Mouse (Mus musculus): Measurements from ENCODE around the gene Kmt2d.

The Kmt2d gene

DNA sequence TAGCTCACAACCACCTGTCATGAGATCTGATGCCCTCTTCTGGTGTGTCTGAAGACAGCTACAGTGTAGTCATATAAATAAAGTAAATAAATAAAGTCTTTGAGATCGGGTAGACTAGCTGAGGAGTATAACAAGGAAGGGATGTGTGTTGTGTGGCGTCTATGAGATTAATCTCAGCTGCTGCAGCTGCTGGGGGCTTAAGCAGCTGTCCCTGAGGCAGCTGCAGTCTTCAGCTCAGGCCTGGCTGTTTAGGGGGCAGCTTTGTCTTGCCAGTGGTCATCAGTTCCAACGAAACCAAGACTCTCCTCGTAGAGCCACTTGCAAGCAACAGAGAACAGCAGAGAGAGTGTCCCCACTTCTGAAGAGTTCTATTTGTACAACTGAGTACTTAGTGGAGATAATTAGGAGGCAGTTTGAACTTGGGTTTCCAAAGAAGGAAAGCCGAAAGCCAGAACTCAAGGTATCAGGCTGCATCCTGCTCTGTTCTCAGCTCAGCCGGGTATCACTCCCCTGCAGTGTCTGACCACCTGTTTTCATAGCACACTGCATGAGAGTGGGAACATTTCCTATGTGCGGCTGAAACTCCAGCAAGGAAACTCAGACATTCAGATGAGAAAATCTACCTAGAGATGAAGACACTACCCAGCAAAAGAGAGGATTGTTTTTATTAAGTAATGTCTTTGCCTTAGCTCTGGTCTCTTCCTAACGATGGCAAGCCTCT lies 15.8 kb upstream of the Kmt2d start:
- DNase-seq (ENCODE audit: low spot score): no peak

DNA sequence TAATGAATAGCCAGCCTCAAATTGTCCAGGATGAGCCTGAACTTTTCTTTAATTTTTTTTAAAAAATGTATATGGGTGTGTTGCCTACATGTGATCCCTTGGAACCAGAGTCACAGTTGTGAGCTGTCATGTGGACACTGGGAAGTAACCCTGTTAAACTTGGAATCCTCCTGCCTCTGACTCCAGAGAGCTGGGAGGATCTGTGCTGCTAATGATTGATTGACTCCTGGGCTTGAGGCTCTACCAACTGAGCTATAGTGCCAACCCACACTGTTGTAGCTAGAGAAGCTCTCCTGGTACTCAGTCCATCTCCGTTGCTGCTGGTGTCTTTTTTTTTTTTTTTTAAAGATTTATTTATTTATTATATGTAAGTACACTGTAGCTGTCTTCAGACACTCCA lies 13.1 kb upstream of the Kmt2d start:
- DNase-seq (ENCODE audit: low spot score): no peak

DNA sequence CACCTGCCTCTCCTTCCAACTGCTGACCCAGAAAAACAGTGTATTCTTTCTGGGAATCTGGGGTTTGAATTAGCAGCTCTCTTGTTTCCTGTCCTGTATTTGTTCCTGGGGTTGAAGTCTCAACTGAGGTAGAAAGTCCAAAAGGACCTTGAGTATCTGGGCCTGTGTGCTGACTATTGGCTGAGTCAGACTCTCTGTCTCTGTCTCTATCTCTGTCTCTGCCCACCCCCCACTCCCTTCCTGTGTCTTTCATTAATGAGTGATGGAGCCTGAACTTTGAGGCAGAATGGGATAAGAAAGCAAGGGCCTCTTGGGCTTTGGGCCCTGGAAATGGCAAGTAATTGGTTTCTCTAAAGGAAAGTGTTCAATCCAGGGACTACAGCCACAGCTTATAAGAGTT lies 12.7 kb upstream of the Kmt2d start:
- no peak for DNase-seq (ENCODE audit: low spot score)

DNA sequence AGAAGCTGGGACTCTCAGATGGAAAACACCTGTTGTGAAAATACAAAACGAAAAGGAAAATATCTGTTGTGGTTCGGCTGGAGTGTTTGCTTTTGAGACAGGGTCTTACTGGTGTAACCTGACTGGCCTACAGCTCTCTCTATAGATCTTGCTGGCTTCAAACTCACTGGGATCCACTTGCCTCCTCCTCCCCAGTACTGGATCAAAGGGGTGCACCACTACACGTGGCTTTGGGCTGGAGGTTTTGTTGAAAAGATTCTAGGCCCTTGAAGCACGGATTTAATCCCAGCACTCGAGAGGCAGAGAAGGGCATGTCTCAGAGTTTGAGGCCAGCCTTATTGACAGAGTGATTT lies 10.6 kb upstream of the Kmt2d start:
- no peak for DNase-seq (ENCODE audit: low spot score)

DNA sequence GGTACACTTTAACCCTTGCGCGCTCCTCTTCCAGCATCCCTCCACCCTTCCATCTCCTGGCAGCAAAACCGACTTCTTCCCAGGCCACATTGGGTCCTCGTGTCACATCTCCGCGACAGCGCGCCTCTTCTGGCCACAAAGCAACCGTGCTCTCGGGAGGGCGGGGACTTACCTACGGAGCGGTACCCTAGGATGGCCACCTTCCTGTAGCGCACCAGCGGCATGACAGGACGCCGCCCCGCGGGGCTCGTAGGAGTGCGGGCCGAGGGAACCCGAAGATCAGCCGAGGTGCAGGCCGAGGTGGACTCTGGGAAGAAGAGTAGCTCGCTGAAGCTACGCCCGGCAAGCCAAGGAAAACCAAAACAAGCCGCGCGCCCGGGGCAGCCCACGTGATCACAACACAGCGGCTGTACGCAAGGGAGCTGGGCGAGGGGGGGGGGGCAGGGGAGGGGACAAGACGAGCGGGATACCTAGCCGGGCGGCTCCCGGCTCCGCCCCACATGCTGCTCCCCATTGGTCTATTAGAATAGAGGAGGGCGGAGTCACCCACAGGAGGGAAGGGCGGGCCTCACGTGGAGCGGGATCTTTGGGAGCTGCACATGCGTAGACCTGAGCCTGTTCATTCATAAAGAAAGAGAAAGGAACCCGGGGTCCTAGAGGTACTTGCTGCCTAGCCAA lies 10.1 kb upstream of the Kmt2d start:
- peak; percentile 81 for DNase-seq (ENCODE audit: low spot score)

DNA sequence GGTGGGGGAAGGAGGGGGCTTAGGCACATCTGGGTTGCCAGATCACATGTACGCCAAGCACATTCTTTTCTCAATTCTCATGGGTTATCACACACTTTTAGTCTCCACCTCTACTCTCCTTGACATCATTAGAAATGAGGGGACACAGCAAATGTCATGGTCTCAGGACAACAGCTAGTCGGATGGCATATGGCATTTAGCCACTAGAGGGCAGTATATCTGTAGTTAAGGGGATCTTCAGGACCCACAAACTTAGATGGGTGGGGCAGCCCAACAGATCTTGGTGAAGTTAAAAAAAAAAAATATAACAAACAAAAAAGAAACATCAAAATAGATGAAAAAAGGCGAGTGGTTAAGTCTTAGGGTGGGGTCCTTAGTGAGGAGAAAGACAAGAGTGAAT lies 6.3 kb upstream of the Kmt2d start:
- peak; percentile 73 for DNase-seq (ENCODE audit: low spot score)

DNA sequence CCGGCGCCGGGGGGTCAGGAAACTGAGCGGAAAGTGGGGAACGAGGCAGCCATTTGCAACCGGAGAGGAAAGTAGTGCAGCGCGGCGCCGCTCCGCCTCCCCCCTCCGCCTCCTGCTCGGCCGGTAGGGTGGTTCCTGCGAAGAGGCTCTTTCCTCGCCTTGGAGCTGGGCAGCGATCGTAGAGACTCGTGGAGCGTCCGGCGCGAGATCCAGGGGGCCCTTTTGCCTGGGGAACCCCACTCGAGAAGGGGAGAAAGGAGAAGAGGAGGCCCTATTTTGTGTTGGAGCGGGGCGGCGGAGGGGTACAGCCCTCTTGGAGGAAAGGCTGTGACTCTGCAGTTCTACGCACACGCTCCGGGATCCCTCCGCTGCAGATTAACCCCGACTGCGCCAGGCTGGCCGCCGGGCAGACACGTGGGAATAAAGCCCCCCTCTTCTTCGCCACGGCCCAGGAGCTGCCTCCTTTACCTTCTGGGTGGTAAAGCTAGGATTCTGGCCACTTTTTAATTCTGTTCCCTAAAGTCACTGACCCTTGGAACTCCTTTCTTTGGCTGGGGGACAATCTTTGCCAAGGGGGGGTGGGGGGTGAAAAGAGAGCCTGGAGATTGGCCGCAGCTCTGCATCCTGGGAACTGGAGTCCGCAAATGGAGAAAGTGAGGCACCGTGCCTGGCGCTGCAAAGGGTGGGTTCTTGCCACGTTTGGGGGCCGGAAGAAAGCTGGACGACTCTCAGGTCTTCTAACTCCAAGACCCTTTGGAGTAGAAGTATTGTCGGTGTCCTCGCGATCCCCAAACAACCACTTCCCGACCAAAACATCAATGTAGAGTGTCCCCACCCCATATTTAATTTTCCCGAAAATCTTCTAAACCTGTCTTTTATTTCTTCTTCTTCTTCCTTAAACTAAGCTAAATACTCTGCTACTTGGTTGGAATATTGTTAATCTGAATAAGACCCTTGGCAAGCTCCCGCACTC lies 1.2 kb upstream of the Kmt2d start:
- DNase-seq (ENCODE audit: low spot score): peak; percentile 87

DNA sequence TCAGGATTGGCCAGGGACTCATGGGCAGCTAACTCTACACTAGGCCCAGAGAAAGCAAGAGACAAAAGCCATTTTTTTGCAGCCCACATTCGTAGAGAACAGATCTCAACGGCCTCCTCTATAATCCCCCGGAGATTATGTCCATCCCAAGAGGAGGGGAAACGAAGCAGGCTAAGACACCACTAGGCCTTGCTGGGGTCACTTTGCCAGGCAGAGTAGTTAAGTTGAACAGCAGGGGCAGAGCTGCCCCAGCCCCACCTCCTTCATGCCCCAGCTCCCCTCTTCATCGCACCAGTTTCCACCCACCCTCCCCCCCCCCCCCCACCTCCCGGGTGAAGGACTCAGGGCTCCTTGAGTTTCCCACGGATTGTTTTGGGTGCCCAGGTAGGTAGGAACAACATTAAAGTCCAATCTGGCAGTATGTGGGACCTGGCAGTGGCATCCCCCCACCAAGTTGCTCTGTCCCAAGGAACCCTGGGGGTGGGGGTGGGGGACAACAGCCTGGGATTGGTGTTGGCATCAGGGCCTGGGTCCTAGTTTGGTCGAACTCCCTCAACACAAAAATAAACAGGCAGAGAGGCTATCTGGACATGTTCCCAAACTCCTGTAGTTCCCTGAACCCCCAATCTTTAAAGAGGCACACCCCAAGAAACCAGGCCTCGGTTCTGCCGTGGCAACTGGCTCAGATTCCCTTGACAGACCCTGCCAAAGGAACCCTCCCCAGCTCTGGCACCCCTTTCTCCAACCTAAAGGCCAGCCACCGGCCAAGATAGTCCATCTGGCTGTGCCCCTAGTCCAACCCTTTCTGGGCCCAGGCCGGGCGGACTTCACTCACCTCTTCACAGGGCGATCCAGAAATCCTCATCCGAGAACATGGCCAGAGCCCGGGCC lies 580 bp downstream of the Kmt2d start:
- DNase-seq (ENCODE audit: low spot score): no peak

DNA sequence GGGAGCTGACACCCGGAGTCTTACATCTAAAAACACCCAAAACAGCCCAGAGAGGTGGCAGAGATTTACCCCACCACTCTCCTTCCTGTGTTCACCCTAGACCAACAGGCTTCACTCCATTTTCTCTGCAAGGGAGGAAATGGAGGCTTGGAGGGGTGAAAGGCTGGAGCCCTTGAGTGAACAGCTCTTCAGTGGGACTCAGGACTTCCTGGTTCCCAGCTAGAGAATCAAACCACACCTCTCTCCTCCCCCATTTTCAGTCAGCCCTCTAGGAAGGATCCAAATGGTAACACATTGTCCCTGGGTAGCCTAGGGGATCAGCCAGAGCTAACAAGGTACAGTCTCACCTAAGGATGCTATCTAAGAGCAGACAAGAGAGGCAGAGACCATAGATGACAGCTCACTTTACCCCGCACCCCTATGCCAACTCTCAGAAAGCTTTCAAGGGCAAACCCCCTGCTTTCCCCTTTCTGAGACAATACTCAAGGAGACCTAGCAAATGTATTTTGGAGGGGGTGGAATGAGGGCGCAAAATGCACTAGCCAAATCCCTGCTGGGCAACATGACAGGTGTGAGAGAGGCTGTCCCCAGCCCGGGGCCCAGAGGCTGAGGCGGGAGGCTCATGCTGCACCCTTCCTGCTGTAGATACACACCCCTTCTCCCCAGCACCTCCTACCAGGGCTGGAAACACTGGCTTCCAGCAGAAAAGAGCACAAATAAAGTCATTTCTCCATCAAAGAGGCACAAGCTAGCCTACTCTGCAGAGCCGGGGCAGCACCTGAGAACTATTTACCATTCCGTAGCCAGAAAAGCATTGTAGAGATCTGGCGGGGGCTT lies 1.4 kb downstream of the Kmt2d start:
- DNase-seq (ENCODE audit: low spot score): no peak

DNA sequence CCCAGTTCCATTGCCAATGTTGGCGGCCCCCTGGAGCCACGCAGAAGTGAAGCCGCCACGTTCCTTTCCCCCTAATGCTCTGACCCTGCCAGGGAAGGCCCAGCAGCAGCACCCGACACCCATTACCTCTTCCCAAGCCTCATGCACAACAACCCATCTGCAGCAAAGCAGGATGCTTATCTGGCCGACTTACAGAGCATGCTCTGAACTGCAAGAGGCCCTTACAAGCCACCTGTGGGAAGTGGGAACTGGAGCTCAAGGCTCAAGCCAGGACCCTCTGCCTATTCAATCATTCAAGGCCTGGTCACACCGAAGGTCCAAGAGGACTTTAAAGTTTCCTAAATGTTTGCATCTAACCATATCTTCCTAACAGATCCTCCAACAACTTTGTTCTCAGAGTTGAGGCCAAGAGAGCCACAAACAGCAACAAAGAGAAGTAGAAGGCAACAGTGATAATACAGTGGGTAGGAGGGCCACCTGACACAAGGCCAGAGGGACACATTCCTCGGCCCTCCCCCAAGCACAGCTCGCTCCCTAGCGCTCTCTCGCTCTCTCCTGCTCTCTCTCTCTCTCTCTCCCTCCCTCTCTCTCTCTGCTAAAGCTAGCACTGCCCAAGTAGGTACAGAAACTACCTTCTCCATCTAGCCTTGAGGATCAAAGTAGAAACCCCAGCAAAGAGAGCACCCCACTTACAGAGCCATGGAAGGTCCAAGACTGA lies 2.5 kb downstream of the Kmt2d start:
- DNase-seq (ENCODE audit: low spot score): no peak

DNA sequence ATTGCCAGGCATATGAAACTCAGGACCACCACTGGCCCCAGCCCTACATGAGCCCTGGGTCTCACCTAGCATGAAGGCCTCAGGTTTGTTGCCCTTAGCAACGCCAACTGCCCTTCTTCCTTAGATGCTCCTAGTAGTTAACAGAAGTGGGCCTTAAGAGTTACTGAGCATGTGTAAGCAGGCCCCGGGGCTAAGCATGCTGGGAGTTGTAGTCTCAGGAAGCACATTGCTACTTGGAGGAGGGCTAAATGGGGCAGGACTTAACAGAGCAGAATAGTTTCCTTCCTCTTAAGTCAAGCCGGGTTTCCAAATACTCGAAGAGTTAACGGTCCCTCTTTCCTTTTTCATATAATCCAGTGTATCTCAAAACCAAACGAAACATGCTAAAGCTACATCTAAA lies 3.7 kb downstream of the Kmt2d start:
- DNase-seq (ENCODE audit: low spot score): no peak

DNA sequence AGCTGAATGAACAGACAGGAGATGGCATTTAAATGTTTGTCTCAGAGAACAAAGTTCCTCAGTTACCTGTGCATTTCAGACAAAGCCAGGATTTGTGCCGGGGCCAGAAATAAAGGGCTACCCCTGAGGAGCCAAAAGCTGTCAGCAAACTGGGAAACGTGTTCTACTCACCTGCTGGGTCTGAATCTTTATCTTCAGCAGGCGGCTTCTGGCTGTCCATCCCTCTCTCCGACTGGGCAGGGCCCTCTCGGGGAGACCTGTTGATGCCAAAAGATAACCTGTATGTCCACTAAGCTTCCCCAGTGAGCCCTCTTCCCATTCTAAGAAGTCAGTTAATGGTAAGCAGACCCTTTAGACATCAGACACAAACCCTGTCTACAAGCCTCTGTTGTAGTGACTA lies 4.5 kb downstream of the Kmt2d start:
- DNase-seq (ENCODE audit: low spot score): no peak

DNA sequence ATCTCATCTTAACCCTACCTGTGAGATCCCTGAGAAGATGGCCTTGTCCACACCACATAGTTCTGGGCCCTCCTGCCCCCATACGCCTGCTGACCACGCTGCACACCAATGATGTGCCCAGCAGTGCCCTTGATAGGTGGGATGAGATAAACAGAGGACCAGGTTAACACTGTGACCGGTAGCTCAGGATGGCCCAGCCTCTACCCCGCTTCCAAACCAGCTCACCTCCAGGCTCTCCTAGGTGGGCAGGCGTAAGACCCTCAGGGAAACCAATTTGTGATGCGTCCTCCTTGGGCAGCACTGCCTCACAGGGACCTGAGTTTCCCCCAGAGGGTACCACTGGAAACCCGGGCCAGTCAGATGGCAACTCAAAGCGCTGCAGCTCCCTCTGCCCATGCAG lies 5.2 kb downstream of the Kmt2d start:
- DNase-seq (ENCODE audit: low spot score): no peak

DNA sequence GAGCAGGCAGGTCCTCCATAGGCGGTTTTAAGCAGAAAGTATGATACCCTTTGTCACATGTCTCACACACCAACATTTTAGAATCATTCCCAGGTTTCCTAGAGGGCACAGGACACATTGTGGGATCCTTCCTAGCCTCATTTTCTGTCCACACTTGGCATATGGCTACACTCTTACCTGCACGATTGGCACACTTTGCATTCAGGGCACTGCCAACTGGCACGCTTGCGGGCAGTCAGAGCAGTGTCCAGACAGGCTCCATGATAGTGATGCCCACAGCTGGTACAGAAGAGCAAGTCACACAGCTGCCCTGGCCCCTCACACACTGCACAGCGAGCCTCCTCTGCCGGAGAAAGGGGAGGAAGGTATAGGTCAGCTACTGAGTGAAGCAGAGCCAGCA lies 6.1 kb downstream of the Kmt2d start:
- no peak for DNase-seq (ENCODE audit: low spot score)

DNA sequence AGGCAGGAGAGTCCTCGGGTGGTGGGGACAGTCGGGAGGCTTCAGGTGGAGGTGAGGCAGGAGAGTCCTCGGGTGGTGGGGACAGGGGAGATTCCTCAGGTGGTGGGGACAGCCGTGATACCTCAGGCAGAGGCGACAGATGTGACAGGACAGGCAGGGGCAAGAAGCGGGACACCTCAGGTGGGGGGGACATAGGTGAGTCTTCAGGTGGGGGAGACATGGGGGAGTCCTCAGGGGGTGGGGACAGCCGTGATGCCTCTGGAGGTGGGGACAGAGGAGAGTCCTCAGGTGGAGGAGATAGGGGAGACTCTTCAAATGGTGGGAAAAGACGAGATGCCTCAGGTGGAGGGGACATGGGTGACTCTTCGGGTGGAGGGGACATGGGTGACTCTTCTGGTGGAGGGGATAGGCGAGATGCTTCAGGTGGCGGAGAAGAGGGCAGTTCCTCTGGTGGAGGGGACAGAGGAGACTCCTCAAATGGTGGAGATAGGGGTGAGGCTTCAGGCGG lies 7.5 kb downstream of the Kmt2d start:
- DNase-seq (ENCODE audit: low spot score): no peak

DNA sequence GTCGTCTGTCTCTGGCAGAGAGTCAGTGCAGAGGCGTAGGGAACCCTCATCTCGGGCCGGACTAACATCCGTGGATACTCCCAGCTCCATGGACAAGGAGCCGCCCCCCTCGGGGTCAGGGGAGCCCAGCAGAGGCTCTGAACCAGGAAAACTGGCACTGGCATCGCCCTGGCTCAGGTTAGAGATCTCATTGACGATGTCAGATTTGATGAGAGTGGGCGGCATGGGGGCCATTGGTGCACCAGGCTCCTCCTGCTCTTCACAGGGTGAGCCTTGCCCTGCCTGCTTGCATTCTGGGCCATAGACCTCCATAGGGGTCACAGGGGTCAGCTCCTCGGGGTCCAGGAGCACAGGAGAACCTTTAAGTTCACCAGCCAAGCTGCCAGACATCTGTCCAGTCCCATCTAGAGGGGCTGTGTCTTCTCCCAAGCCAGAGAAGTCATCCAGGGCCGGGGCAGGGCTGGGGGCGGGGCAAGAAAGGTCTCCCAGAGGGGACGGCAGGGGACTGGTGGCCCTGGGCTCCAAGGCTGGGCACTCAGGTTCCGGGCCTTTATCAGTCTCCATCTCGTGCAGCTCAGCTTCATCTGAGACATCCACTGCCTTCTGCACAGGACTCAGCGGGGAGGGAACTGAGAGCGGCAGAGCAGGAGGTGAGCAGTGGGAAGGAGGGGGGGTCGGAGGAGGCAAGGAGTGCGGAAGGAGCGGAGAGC lies 9.1 kb downstream of the Kmt2d start:
- DNase-seq (ENCODE audit: low spot score): no peak

DNA sequence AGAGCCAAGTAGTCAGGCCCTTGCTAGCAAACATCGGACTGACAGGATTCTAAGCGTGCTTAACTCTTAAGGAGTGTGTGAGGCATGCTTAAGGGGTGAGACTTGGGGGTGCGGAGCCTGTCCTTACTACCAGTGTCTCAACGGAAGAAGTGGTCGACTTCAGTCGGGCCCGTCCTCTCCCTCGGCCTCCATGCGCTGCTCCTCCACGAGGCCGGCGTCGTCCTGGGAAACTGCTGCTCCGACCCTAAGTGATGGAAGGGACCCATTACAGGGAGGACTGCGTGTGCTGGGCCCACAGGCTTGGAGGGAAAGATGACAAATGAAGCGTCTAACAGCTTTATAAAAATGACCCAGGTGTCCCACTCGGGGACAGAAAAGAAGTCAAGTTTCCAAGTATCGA lies 10.1 kb downstream of the Kmt2d start:
- DNase-seq (ENCODE audit: low spot score): no peak

DNA sequence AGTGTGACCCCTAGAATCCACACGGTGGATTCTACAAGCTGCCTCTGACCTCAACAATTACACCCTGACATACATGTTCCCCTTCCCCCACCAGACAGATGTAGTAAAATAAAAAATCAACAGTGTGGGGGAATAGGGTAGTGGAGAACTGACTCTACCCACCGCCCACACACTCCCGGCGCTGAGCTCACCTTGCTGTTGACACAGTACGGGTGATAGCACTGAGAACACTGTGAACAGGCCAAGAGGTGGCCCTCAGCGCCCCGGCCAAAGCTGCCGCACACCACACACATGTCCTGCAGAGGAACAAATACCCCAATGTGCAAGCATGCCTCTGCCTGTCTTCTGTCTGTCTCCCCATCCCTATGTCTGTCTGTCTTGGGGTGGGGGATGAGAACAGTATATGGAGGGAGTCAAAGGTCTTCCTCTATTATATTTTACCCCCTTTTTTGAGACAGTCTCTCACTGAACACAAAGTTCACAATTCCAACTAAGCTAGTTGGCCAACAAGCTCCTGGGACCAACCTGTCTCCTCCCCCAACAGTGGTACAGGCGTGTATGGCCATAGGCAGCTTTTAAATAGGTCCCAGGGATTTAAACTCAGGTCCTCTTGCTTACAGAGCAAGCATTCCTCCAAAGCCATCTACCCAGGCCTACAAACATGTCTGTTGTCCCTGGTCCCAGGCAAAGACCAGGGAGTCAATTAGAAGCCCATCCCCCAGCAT lies 11.5 kb downstream of the Kmt2d start:
- no peak for DNase-seq (ENCODE audit: low spot score)

DNA sequence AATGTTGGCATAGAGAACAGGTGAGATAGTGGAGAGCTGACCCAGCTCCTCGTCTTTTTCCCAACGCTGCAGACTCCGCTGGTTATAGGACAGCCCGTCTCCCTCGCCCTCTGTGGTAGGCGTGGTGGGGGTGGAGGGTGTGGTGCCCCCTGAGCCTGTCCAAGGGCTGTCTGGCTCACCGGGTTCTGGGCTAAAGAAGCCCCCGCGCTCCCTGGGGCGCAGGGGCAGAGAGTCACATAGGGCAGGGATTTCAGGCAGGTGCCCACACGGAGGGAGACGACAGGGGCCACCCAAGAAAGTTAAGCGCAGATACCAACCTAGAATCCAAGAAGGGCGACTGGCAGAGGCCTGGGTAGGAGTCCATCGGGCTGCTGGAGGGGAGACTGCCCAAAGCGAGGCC lies 16.8 kb downstream of the Kmt2d start:
- DNase-seq (ENCODE audit: low spot score): no peak
